Mouse (Mus musculus) heart, postnatal 4 days (tissue): Measurements from ENCODE around the gene 4931422A03Rik. TPM values are rescaled to one million over a fixed set of nuclear protein-coding genes. Genes with fewer than 3 reads are reported as not detected.

ENCODE experiments used
- DNase-seq: peaks from one replicate; pipeline ENCODE4 v3.0.0; 2021
- total RNA-seq, 2 experiments: library from RNA; stranded (reverse); gene quantifications; 2 replicates each; pipeline ENCODE4 v1.2.3; 2021

Gene 4931422A03Rik
- total RNA-seq, 2 experiments from 2014 or later, result not detected

DNA sequence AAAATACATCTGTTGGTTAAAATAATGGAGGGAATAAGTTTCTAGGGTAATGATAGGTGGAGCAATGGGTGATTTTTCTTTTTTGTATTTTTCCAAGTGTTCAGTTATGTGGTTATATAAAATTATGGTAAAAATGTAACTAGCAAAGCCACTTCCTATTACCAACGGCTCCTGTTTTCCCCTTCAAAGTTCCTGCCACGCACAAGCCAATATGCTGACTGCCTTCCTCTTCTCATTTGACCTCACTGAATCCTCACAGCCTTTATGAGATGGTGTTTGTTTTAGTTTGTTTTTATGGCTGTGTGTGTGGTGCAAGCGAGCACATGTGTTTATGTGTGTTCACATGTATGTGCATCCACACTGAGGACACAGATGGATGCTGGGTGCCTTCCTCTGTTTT, 93.5 kb downstream of the 4931422A03Rik start:
- no peak for DNase-seq

GRCm38 (mm10) chr2:103934270-103934669, 93.9 kb downstream of the 4931422A03Rik start:
- no peak for DNase-seq

DNA sequence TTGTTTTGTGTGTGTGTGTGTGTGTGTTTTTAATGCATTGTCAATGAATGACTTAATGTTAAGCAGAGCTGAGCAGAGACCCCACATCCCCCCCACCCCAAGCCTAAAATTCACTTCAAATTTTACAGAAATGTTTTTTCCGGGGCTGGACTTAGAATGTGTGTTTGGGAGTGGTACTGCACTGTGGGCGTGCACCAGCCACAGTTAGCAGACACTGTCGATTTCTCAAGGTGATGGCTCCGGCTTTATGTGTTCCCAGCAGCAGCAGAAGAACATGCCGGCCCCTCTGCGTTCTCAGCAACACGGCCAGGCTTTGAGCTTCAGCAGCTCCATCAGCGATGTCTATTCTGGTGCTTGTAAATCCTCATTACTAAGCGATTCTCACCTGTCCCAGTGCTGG, 95.7 kb downstream of the 4931422A03Rik start:
- DNase-seq, result no peak

GRCm38 (mm10) chr2:103932025-103932424, 96.1 kb downstream of the 4931422A03Rik start:
- DNase-seq, result no peak

DNA sequence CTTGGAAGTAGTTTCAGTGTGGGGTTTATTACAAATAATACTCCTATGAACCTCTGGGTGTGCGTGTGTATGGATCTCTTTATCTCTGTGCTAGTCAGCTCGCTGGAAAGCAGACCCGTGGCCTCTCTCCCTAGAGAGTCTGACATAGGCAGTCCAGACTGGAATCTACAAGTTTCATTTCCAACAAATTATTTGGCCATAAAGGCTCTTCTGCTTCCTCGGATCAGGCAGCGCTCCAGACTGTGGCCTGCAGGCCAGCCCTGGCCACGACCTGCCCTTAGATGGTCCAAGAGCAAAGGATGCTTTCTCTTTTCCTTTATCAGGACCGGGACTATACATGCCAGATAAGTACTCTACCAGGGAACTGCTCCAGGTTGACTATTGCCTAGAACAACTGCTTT, 96.7 kb downstream of the 4931422A03Rik start:
- DNase-seq, result peak; percentile 35

DNA sequence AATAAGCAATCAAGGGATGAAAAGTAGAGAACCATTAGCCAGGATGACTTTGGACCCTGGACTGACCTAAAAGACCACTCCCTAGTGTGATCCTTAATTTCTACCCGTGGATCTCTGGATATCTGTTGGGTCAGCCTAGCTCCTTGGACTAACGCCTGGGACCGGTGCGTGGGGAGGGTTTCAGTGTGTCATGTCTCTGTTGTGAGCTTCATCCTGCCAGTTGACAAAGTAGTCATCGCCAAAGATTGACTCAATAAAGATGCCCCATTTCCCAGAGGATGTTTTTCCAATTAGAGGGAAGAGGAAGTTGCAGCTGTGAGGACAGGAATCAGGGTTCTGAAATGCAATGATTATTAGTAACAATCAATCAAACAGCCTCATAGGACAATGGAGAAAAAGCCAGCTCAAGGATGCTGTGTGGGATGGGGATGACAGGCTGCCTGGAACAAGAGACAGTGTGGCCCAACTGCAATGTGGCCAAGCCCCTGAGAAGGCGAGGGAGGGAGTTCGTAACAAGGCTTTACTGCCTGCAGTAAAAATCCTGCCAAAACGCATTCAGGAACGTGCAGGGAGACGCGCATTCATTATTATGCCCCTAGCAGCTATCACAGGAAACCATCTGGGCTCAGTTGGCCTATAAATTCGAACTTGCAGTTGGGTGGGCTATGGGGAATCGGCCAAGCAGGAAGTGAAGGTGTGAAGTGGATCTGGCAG, 97.7 kb downstream of the 4931422A03Rik start:
- peak; percentile 16 for DNase-seq

DNA sequence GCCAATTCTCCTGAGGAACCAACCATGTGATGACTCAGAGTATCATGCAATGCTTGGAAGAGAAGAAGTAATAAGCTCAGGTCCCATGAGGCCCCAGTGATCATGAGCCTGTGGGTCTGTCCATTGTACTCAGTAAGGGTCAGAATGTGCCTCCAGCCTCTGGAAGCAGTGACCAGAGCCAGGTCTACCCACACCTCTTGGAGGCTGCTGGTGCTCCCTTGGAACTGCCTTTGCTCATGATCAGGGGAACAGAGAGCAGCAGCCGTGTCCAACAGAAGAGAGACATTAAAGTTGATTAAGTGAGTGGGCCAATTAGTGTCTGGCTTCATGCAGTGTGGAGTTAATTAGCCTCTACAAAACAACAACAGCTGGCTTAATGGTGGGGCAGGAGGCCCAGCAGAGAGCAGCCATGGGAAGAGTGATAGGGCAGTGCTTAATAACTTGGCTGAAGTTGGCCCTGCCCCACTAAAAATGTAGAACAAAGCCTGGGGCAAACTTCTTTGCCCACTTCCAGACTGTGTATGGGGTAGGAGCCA, 100.5 kb downstream of the 4931422A03Rik start:
- DNase-seq, result no peak

- DNase-seq, result no peak
Observed at GRCm38 (mm10) chr2:103926586-103927113, 101.5 kb downstream of the 4931422A03Rik start.

DNA sequence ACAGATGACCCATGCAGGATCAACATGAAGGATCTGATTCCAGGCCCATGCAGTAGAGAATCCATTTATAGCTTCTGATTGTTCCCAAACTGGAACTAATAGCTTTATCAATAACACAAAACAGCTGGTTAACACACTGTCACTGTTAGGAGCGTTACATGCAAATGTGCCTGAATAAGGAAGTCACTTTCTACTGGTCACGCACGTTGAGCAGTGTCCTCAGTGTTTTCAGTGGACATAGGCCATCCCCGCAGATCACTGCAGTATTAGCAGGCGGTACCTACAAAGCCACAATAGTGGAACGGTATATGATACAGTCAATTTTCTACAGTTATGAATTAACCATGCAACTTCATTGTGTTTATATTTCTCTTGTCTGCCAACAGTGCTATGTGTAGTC, 108.7 kb downstream of the 4931422A03Rik start:
- no peak for DNase-seq

DNA sequence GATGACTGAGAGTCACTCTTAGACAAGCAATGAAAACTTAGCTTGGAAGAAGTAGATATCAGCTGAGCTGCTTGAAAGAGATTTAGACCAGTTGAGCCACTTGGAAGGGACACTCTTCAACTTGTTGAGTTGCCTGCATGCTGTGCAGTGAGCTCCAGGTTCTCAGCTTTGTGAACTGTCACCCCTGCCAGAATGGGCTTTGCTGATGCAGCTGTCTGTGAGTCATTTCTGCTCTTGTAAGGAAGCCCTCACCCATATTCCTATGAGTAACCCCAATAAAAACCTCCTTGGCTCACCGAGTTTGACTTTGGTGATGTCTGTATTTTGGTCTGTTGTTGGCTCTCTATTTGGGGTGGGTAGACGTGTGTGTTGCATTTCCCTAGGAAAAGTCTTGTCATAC, 109.8 kb downstream of the 4931422A03Rik start:
- DNase-seq, result no peak

- DNase-seq, result no peak
Observed at GRCm38 (mm10) chr2:103917375-103917774, 110.8 kb downstream of the 4931422A03Rik start.

Other genes starting within 250 kb of the 4931422A03Rik start
- gene Caprin1, start 230.7 kb downstream of the 4931422A03Rik start, total RNA-seq, result 100 to 1,000 TPM; 262 to 265 TPM
- gene Lmo2, start 70.4 kb downstream of the 4931422A03Rik start, total RNA-seq, result 10 to 100 TPM; 25.0 to 25.4 TPM
- gene Fbxo3, start 640 bp downstream of the 4931422A03Rik start, total RNA-seq, result 10 to 100 TPM; 42.6 to 46.6 TPM
- gene Gm10912, start 37.5 kb upstream of the 4931422A03Rik start, total RNA-seq, result under 1 TPM; 0.17 to 0.29 TPM
- gene Gm10799, start 40.2 kb upstream of the 4931422A03Rik start, total RNA-seq, result not detected
- 1 to 10 TPM; 1.2 to 1.8 TPM for gene Cd59b, start 41.5 kb upstream of the 4931422A03Rik start, total RNA-seq
- gene Cd59a, start 67.4 kb upstream of the 4931422A03Rik start, total RNA-seq, result 10 to 100 TPM; 28.1 to 31.9 TPM
- under 1 TPM; 0.68 to 0.69 TPM for gene A930018P22Rik, start 94.4 kb upstream of the 4931422A03Rik start, total RNA-seq